ENCODE assay signal across 24 mouse cellular contexts in the genomic region with DNA sequence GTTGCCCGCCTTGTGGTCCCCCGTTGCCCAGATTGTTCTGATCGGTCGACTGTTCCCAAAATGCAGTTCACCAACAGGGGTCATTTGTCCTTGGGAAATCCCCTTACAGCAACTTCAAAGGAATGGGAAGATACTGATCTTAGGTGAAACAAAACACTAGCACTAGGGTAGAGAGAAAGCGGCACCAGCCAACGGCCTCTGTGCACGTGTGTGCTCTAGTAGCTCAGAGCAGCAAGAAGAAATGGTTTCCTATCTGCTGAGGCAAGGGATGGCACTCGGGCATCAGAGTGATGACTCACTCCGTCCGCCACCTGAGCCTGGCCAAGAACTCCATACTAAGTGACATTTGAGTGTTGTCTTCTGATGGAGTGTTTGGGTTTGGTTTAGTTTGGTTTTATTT. TPM values are rescaled to one million over a fixed set of nuclear protein-coding genes. Genes with fewer than 3 reads are reported as not detected.
A peak's percentile ranks its signal among the peaks of the same experiment; 100 is the strongest.
DNase-seq lines count a peak whose midpoint lies in the region; ATAC-seq and TF ChIP-seq lines count a peak whose summit lies in the region.
"Had no signal": no experiment of that assay in that cellular context is flagged by ENCODE, and none has a peak within 500 bp of the region (broad histone marks: within the 10 kb centered on the region; RNA-seq: fewer than 3 reads in every experiment).

No protein-coding gene starts in this region.

- no peak for TF ChIP-seq CTCF in lung, postnatal 0 days (IDR thresholded peaks at IDR 0.05)

- H3K4me1 ChIP-seq in heart, embryonic 13.5 days: peaks cover 60% of the 10 kb centered on the region
- H3K4me1 ChIP-seq in lung, postnatal 0 days (ENCODE audit: insufficient read depth, low read depth, low read length): no peaks in the 10 kb centered on the region
- H3K4me1 ChIP-seq: forebrain, embryonic 15.5 days had no signal

- peak; percentile 27 to 39 for DNase-seq in cerebellum, adult 18-20 months
- DNase-seq in heart, adult 8-10 months (ENCODE audit: low spot score): no peak
- peak; percentile 44 for DNase-seq in CD4-positive, CD25-positive, alpha-beta regulatory T cell, adult 2 months (ENCODE audit: low read depth, low spot score)
- DNase-seq in ZHBTc4 (ENCODE audit: low read depth, low spot score): peak; percentile 31
- no peak for DNase-seq in lung, postnatal 0 days (ENCODE audit: low spot score)
- no peak for DNase-seq in spleen, postnatal 14 days (ENCODE audit: low spot score in 2 of 2)
- DNase-seq: adrenal gland, adult 8-10 months; cerebellum, adult 9-10 months; heart, postnatal 10 days; kidney, adult 2 months; layer of hippocampus, adult 9-11 months; lung, embryonic 14.5 days; lung, postnatal 36 days; right cerebral cortex, postnatal 25 days; spleen, adult 18-20 months had no signal

- H3K27me3 ChIP-seq in heart, embryonic 13.5 days (replicated peaks): no peaks in the 10 kb centered on the region
- no peaks in the 10 kb centered on the region for H3K27me3 ChIP-seq in lung, postnatal 0 days (replicated peaks; ENCODE audit: insufficient read depth, low read length)
- H3K27me3 ChIP-seq: forebrain, embryonic 15.5 days; hindbrain, embryonic 12.5 days; megakaryocyte, embryonic 14.5 days; midbrain, embryonic 13.5 days had no signal

- 0 out of 2 replicates have a peak overlapping the region, but pooled peaks have one; percentile 15 for H3K27ac ChIP-seq in heart, embryonic 13.5 days (replicated peaks)
- no peak overlapping the region for H3K27ac ChIP-seq in lung, postnatal 0 days (ENCODE audit: low read length)
- H3K27ac ChIP-seq: embryonic facial prominence, embryonic 10.5 days; forebrain, embryonic 15.5 days; hindbrain, embryonic 12.5 days; kidney, postnatal 0 days; liver, embryonic 14.5 days; midbrain, embryonic 13.5 days had no signal

- no peak for TF ChIP-seq EP300 in lung, postnatal 0 days (IDR thresholded peaks at IDR 0.05)

- H3K4me2 ChIP-seq in heart, embryonic 13.5 days: peak overlapping the region; percentile 34
- no peak overlapping the region for H3K4me2 ChIP-seq in lung, postnatal 0 days (replicated peaks; ENCODE audit: low read depth, low read length)
- H3K4me2 ChIP-seq: forebrain, embryonic 15.5 days; hindbrain, embryonic 12.5 days; lung, embryonic 14.5 days; midbrain, embryonic 13.5 days had no signal

- WGBS in heart, embryonic 13.5 days: 47% methylated on average over 10 of the region's 10 CpGs
- WGBS in lung, postnatal 0 days: 72% methylated on average over 10 of the region's 10 CpGs

- H3K9ac ChIP-seq in heart, embryonic 13.5 days: 0 out of 2 replicates have a peak overlapping the region, but pooled peaks have one; percentile 59
- no peak overlapping the region for H3K9ac ChIP-seq in lung, postnatal 0 days (replicated peaks; ENCODE audit: low read depth)
- H3K9ac ChIP-seq: forebrain, embryonic 15.5 days; hindbrain, embryonic 12.5 days; liver, embryonic 14.5 days; lung, embryonic 14.5 days; midbrain, embryonic 13.5 days had no signal

- peaks cover 62% of the 10 kb centered on the region for H3K36me3 ChIP-seq in heart, embryonic 13.5 days
- peaks cover 18% of the 10 kb centered on the region for H3K36me3 ChIP-seq in lung, postnatal 0 days (ENCODE audit: insufficient read depth, low read length)

- no peak for ATAC-seq in cerebellum, adult (ENCODE audit: insufficient number of reproducible peaks, low FRiP score, low TSS enrichment)
- ATAC-seq in heart, embryonic 13.5 days (ENCODE audit: extremely low read depth, insufficient number of reproducible peaks, low FRiP score, low TSS enrichment): no peak
- no peak for ATAC-seq in lung, postnatal 0 days
- ATAC-seq: forebrain, embryonic 15.5 days; midbrain, embryonic 13.5 days had no signal

- no peak overlapping the region for H3K4me3 ChIP-seq in heart, embryonic 13.5 days
- no peak overlapping the region for H3K4me3 ChIP-seq in lung, postnatal 0 days (ENCODE audit: low read depth, low read length)
- H3K4me3 ChIP-seq: embryonic facial prominence, embryonic 10.5 days; forebrain, embryonic 15.5 days; hindbrain, embryonic 12.5 days; megakaryocyte, embryonic 14.5 days; midbrain, embryonic 13.5 days had no signal

- H3K9me3 ChIP-seq in heart, embryonic 13.5 days: no peaks in the 10 kb centered on the region
- no peaks in the 10 kb centered on the region for H3K9me3 ChIP-seq in lung, postnatal 0 days (ENCODE audit: low read length)
- H3K9me3 ChIP-seq: embryonic facial prominence, embryonic 10.5 days; forebrain, embryonic 15.5 days; hindbrain, embryonic 12.5 days; megakaryocyte, embryonic 14.5 days; midbrain, embryonic 13.5 days had no signal

RNA-seq across cellular contexts. Expression of gene Etv3, which starts 12.8 kb away (rescaled TPM):
- polyA plus RNA-seq in heart, embryonic 13.5 days (2015; fragmentation: Nextera tagmentation; extraction: Ambion mirVana): 8.7 and 10.0 TPM in 2 replicates
- 10 to 100 TPM; 16.8 to 20.4 (median 18.6) TPM for total RNA-seq in heart, adult 8-10 months (2022)
- 13.8 and 15.6 TPM in 2 replicates for polyA plus RNA-seq in lung, postnatal 0 days (2015; fragmentation: Nextera tagmentation; extraction: Ambion mirVana)

Comparison
In these comparisons a context has a peak if more than half of its experiments do, and no peak if none do; other contexts are left out.
1. DNase-seq: peak in cerebellum, adult 18-20 months (2 of 2), CD4-positive, CD25-positive, alpha-beta regulatory T cell, adult 2 months (single experiment) and ZHBTc4 (single experiment); none in heart, adult 8-10 months (single experiment), lung, postnatal 0 days (single experiment) and spleen, postnatal 14 days (0 of 2).